Mouse (Mus musculus): ENCODE data around the gene Gm28035.

The Gm28035 gene

GRCm38 (mm10) chr2:30261921-30262839 lies 21.8 kb downstream of the Gm28035 start:
- DNase-seq (ENCODE audit: low spot score), result no peak

GRCm38 (mm10) chr2:30262840-30263441 lies 22.6 kb downstream of the Gm28035 start:
- DNase-seq (ENCODE audit: low spot score), result no peak

DNA sequence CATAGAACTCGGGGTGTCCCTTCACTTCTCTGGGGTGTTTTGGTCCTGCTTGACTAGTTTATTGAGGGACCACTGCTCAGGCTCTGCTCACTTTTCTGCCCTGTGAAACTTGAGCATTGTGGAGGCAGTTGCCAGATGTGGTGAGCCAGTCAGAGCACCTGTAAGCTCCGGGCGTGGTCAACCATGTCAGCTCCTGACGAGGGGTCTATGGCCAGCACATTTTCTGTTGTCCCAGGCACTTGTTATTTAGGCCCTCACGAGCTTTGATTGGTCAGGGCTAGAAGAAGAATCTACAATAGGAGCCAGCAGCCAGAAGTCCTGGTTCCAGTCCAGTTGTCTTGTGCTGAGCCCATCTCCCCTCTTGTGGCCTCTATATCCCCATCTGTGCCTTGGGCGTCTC lies 23.4 kb downstream of the Gm28035 start:
- no peak for DNase-seq (ENCODE audit: low spot score)

- no peak for DNase-seq (ENCODE audit: low spot score)
Measured at GRCm38 (mm10) chr2:30264671-30265519, 24.5 kb downstream of the Gm28035 start.

DNA sequence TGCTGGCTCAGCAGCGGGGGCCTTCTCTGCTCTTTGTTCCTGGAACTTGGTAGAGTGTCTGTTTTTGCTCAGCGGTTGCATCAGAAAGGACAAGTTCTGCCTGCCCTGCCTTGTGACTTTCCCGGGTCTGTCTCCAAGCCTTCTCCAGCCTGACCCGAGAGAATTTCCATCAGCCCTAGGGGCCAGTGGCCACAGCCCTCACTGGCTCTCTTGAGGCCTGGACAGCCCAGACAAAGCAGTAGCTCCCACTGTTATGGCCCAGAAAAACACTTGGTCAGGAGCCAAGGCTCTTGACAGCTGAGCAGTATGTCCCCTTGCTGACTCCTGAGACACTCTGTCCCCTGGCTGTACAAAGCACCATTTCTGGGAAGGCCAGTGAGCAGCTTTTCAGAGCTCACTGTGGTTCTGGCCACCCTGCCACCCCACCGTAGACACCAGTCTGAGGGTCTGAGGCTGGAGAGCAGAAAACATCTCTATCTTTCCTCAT lies 25.4 kb downstream of the Gm28035 start, which contains the start of gene Phyhd1:
TSS of gene Phyhd1 (plus strand) at position 437 of the 487 bp plus-strand sequence.
- DNase-seq (ENCODE audit: low spot score), result peak; percentile 68

DNA sequence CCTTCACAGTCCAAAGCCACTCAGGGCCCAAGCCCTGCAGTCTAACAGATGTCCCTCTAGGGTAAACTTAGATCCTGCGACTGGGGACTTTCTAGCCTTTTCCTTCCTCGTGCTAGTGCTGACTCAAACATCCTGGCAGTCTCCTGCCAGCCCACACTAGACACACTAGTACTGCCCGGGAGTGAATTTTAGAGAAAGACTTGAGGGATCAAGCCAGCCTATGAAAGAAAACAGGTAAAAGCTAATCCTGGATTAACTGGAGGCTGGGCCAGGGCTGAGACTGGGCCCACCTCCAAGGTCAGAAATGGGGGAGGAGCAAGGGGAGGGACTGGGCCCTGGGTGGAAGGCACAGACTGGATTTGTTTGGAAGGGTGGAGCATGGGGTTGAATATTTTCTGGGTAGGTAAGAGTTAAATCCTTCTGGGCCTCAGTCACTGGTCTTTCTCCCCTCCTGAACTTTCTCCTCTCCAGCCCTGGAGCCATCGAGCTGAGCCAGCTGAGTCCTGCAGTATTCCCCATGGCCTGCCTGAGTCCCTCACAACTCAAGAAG lies 26.1 kb downstream of the Gm28035 start:
- peak; percentile 50 for DNase-seq (ENCODE audit: low spot score)

- DNase-seq (ENCODE audit: low spot score), result no peak
Measured at GRCm38 (mm10) chr2:30267466-30267865, 27.1 kb downstream of the Gm28035 start.

DNA sequence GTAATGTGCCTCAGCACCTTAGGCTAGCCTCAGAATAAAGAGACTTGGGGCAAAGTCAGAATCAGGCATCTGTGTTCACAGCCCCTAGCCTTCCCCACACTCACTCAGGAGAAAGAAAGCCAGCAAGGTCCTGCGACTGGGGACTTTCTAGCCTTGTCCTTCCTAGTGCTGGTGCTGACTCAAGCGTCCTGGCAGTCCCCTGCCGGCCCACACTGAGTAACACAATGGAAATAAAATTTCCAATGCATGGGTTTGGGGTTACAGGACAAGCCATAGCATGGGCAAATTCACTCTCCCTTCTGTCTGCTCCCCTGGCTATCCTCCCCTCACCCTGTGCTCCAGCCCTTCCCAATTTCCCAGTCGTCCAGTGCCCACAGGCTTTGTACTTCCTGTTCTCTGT lies 28.0 kb downstream of the Gm28035 start:
- no peak for DNase-seq (ENCODE audit: low spot score)

DNA sequence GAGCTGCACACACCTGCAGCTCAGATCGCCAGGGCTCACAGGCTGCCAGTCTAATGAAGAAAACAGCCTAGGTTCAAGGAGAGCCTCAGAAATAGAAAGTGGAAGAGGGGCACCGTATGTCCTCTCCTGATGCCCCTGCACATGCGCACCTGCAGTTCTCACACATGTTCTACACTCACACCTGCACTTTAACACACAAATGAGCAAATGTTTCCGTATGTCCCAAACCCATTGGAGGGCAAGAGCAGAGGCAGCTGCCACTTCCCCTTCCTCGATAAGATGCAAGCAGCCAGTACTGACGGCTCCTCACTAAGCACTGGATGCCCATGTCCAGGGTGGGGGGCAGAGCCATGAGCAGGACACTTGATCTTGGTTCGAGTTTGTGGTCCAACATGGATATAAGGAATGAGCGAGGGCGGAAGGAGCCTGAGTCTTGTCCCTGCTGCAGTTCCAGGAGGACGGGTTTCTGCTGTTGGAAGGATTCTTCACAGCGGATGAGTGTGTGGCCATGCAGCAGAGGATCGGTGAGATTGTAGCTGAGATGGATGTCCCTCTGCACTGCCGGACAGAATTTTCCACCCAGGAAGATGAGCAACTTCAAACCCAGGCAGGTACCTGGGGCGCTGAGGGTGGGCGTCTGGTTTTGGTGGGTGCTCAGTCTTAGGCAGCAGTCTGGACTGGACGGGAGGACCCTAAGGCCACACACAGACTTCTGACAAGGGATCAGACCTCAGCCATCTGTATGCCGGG lies 29.0 kb downstream of the Gm28035 start:
- DNase-seq (ENCODE audit: low spot score), result no peak

GRCm38 (mm10) chr2:30270134-30270533 lies 29.8 kb downstream of the Gm28035 start:
- DNase-seq (ENCODE audit: low spot score), result peak; percentile 66

- DNase-seq (ENCODE audit: low spot score), result no peak
Measured at GRCm38 (mm10) chr2:30280743-30281142, 40.4 kb downstream of the Gm28035 start, which contains the start of gene Gm28038. Gene Gm28038, plus strand, starts transcription at chr2:30281043.

- no peak for DNase-seq (ENCODE audit: low spot score)
Measured at GRCm38 (mm10) chr2:30281651-30282050, 41.3 kb downstream of the Gm28035 start.

DNA sequence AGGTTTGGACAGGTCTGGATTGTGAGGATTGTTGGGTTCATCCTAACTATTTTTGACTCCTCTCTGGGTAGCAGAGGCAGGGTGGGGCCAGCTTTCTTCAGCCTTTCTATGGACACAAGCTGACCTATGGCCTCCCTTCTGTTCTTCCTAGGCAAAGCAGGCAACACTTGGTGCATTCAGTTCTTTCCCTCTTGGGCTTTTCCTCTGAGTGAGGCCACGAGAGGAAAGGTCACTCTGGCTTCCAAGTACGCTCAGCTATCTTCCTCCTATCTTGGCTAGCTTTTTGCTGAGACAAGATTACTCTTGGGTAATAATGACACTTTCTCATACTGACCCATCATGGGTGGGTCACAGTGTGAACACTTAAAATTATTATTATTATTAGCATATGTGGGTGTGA lies 42.8 kb downstream of the Gm28035 start:
- DNase-seq (ENCODE audit: low spot score), result no peak

- DNase-seq (ENCODE audit: low spot score), result no peak
Measured at GRCm38 (mm10) chr2:30285004-30285403, 44.6 kb downstream of the Gm28035 start.

DNA sequence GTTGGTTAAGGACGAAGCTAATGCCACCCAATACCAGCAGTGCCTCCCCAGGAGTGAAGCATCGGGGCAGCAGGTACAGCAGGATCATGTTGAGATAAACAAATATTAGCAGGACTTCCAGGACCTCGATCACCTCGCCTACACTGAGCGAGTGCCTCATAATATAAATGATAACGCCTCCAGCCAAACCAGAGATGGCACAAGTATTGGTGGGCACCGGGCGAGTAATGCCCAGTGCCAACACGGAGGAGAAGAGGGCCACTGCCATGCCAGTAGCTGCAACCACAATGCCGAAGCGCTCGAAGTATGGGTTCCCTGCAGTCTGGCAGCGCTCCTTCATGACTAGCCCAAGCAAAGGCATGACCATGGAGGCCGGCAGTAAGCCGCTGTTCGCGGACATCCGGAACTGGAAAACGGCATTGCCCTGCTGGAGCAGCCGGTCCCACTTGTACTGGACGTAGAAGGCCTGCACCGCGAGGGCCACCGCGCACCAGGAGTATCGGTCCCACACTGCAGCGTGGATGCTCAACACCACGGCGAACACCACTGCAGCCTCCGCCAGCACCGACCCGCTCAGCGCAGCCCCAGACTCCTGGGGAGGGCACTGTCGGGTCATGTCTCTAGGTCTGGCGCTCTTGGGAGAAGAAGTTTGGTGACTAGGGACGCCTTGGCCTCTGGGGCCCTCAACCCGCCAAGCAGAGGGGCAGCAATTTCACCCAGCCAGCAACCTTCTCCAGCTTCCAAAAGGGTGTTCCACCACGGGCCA lies 45.2 kb downstream of the Gm28035 start:
- DNase-seq (ENCODE audit: low spot score), result peak; percentile 53

DNA sequence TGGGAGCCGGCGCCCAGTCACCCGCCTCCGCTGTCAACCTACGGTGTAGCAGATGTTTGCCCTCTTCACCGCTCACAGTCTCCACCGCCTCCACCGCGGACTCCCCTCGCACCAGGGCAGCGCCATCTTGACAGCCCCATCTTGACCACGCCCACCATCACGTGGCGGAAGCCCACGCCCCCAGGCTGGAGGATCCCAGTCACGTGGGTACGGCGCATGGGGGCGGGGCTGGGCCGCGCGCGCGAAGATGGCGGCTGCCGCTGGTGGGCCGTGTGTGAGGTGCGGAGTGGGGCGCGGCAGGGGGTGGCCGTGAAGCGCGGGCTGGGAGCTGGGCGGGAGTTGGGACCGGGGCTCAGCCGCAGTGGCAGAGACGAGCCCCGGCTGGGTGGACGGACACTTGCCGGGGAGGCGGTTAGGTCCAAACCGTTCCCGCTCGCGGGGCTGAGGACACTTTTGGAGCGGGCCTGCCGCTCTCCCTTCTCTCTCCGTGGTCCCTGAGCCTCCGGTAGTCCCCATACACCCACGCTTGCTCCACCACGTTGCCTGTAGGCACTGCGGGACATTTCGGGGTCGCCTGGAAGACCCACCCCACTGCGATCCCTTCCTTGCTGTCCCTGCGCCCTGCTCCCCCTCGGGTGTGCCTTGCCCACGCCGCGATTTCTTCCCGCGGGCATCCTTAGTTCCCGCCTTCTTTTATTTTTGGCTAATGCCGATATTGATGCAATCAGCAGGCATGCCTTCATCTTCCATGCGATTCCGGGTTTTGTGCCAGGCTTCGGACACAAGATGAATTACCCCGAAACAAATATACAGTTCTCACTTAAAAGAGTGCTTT lies 46.0 kb downstream of the Gm28035 start, which contains the start of the genes Dolk and Nup188:
TSS of gene Dolk (minus strand) at position 143 of the 835 bp plus-strand sequence.
TSS of gene Nup188 (plus strand) at position 206 of the 835 bp plus-strand sequence.
- DNase-seq (ENCODE audit: low spot score), result peak; percentile 98

- no peak for DNase-seq (ENCODE audit: low spot score)
Measured at GRCm38 (mm10) chr2:30287027-30287373, 46.6 kb downstream of the Gm28035 start.

- DNase-seq (ENCODE audit: low spot score), result no peak
Measured at GRCm38 (mm10) chr2:30299525-30299924, 59.2 kb downstream of the Gm28035 start.

- no peak for DNase-seq (ENCODE audit: low spot score)
Measured at GRCm38 (mm10) chr2:30299966-30300365, 59.6 kb downstream of the Gm28035 start.
